Mouse (Mus musculus): ENCODE measurements around the gene Hcfc1. TPM values are rescaled to one million over a fixed set of nuclear protein-coding genes. Genes with fewer than 3 reads are reported as not detected.

The Hcfc1 gene
- polyA plus RNA-seq, 1 experiment from 2014 or later = 92.2 TPM

DNA sequence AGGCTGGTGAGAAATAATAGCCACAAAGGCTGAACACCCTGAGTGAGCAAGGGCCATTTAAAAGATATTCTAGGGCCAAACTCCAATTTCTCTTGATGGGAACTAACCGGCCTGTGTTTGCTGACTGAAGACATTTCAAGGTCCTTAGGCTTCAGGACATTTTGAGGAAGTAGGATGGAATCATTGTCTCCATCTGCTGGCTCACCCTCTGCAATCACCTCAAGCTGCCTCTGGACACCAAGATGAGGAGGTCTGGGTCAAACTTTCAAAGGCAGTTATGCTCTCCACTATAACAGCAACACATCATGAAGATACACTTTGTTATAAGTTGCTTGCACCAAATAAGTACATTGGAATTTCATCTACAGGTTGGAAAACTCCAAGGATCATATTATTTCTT, 56.1 kb downstream of the Hcfc1 start:
- Histone ChIP-seq H3K36me3 (ENCODE audit: control insufficient read depth, insufficient read depth, low read length) (no peaks in the 10 kb centered on the region), H3K4me2 (ENCODE audit: low read depth, low read length, severe bottlenecking) (no peak overlapping the region), H3K27me3 (ENCODE audit: control insufficient read depth, insufficient read depth, low read length) (no peaks in the 10 kb centered on the region), H3K9ac (ENCODE audit: low read length) (no peak overlapping the region), H3K27ac (ENCODE audit: low read depth, low read length) (no peak overlapping the region), H3K9me3 (ENCODE audit: control insufficient read depth, low read length) (no peaks in the 10 kb centered on the region), H3K4me3 (ENCODE audit: low read depth, low read length) (no peak overlapping the region), H3K4me1 (replicated peaks; ENCODE audit: control insufficient read depth, insufficient read depth, low read length) (no peaks in the 10 kb centered on the region)
- ATAC-seq (replicated peaks; ENCODE audit: low FRiP score) = no peak
- 86% methylated on average over 1 of the region's 1 CpGs for WGBS
- DNase-seq (ENCODE audit: low spot score) = no peak

DNA sequence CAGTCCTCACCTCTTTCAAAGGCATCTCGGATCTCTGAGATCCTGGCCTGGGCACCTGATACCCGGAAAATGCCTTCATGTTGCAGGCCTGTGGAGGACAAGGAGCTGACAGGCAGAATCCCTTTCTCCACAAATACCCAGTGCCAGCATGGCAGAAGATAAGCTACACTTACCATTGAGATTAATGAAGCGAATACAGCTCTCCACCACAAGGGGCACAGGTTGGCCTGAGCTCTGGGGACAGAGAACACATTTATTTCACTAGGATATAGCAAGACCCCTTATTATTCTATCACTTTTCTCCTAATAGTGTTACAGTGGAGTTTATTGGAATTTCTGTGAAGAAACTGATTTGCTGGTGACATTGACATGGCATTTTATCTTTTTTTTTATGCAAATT, 68.2 kb downstream of the Hcfc1 start:
- DNase-seq (ENCODE audit: low spot score) = no peak
- ATAC-seq (replicated peaks; ENCODE audit: low FRiP score) = no peak
- 67% methylated on average over 3 of the region's 3 CpGs for WGBS

GRCm38 (mm10) chrX:73895719-73896118, 70.4 kb downstream of the Hcfc1 start, which contains the start of gene L1cam:
Gene L1cam, minus strand, starts transcription at chrX:73896105.
- 13% methylated on average over 2 of the region's 2 CpGs for WGBS
- no peaks in the 10 kb centered on the region for H3K27me3 ChIP-seq (ENCODE audit: control insufficient read depth, insufficient read depth, low read length)
- no peaks in the 10 kb centered on the region for H3K36me3 ChIP-seq (ENCODE audit: control insufficient read depth, insufficient read depth, low read length)
- no peak within 1 kb of the TSS for H3K4me3 ChIP-seq (ENCODE audit: low read depth, low read length)
- ATAC-seq (replicated peaks; ENCODE audit: low FRiP score) (no peak), DNase-seq (ENCODE audit: low spot score) (peak; percentile 64)
- H3K9me3 ChIP-seq (ENCODE audit: control insufficient read depth, low read length) = no peaks in the 10 kb centered on the region
- H3K4me1 ChIP-seq (replicated peaks; ENCODE audit: control insufficient read depth, insufficient read depth, low read length) = no peaks in the 10 kb centered on the region
- no peak within 1 kb of the TSS for H3K9ac ChIP-seq (ENCODE audit: low read length)
- no peak within 1 kb of the TSS for H3K4me2 ChIP-seq (ENCODE audit: low read depth, low read length, severe bottlenecking)
- H3K27ac ChIP-seq (ENCODE audit: low read depth, low read length) = no peak within 1 kb of the TSS

More for the DNA sequence above, 68.2 kb downstream of the Hcfc1 start:
- Histone ChIP-seq H3K9me3 (ENCODE audit: control insufficient read depth, low read length) (no peaks in the 10 kb centered on the region), H3K4me2 (ENCODE audit: low read depth, low read length, severe bottlenecking) (no peak overlapping the region), H3K36me3 (ENCODE audit: control insufficient read depth, insufficient read depth, low read length) (no peaks in the 10 kb centered on the region), H3K9ac (ENCODE audit: low read length) (no peak overlapping the region), H3K27ac (ENCODE audit: low read depth, low read length) (no peak overlapping the region), H3K27me3 (ENCODE audit: control insufficient read depth, insufficient read depth, low read length) (no peaks in the 10 kb centered on the region), H3K4me1 (replicated peaks; ENCODE audit: control insufficient read depth, insufficient read depth, low read length) (no peaks in the 10 kb centered on the region), H3K4me3 (ENCODE audit: low read depth, low read length) (no peak overlapping the region)

DNA sequence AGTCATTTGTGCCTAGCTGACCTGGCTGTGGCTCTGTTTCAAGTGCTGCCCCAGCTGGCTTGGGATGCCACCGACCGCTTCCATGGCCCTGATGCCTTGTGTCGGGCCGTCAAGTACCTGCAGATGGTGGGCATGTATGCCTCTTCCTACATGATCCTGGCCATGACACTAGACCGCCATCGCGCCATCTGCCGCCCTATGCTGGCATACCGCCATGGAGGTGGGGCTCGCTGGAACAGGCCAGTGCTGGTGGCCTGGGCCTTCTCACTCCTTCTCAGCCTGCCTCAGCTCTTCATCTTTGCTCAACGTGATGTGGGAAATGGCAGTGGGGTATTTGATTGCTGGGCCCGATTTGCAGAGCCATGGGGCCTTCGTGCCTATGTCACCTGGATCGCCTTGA, 73.3 kb downstream of the Hcfc1 start:
- no peak overlapping the region for H3K4me3 ChIP-seq (ENCODE audit: low read depth, low read length)
- WGBS = 92% methylated on average over 14 of the region's 14 CpGs
- ATAC-seq (replicated peaks; ENCODE audit: low FRiP score) = no peak

More for the DNA sequence above, 73.3 kb downstream of the Hcfc1 start:
- H3K4me1 ChIP-seq (replicated peaks; ENCODE audit: control insufficient read depth, insufficient read depth, low read length) = no peaks in the 10 kb centered on the region
- DNase-seq (ENCODE audit: low spot score) = no peak
- H3K9me3 ChIP-seq (ENCODE audit: control insufficient read depth, low read length) = no peaks in the 10 kb centered on the region
- no peak overlapping the region for H3K9ac ChIP-seq (ENCODE audit: low read length)
- H3K27ac ChIP-seq (ENCODE audit: low read depth, low read length) = no peak overlapping the region
- H3K4me2 ChIP-seq (ENCODE audit: low read depth, low read length, severe bottlenecking) = no peak overlapping the region
- H3K36me3 ChIP-seq (ENCODE audit: control insufficient read depth, insufficient read depth, low read length) = no peaks in the 10 kb centered on the region
- no peaks in the 10 kb centered on the region for H3K27me3 ChIP-seq (ENCODE audit: control insufficient read depth, insufficient read depth, low read length)

Other genes with a start within 250 kb of the Hcfc1 start
- gene Abcd1, start 249.8 kb downstream of the Hcfc1 start, polyA plus RNA-seq (2014; fragmentation: Nextera tagmentation; extraction: Ambion mirVana) = 8.9 and 10.7 TPM in 2 replicates
- gene Plxnb3, start 209.3 kb downstream of the Hcfc1 start, polyA plus RNA-seq (2014; fragmentation: Nextera tagmentation; extraction: Ambion mirVana) = 0.07 and 0.11 TPM in 2 replicates
- gene Srpk3, start 192.0 kb downstream of the Hcfc1 start, polyA plus RNA-seq (2014; fragmentation: Nextera tagmentation; extraction: Ambion mirVana) = 1.1 and 1.8 TPM in 2 replicates
- gene Idh3g, start 179.5 kb downstream of the Hcfc1 start, polyA plus RNA-seq (2014; fragmentation: Nextera tagmentation; extraction: Ambion mirVana) = 170 and 190 TPM in 2 replicates
- gene Ssr4, start 179.3 kb downstream of the Hcfc1 start, polyA plus RNA-seq (2014; fragmentation: Nextera tagmentation; extraction: Ambion mirVana) = 109 and 120 TPM in 2 replicates
- gene Pdzd4, start 141.4 kb downstream of the Hcfc1 start, polyA plus RNA-seq (2014; fragmentation: Nextera tagmentation; extraction: Ambion mirVana) = 1.3 and 1.9 TPM in 2 replicates
- gene Avpr2, start 74.3 kb downstream of the Hcfc1 start, polyA plus RNA-seq (2014; fragmentation: Nextera tagmentation; extraction: Ambion mirVana) = 0.11 TPM in 1 of 2 replicates, not detected in the other
- gene L1cam, start 70.3 kb downstream of the Hcfc1 start, polyA plus RNA-seq (2014; fragmentation: Nextera tagmentation; extraction: Ambion mirVana) = 24.0 and 27.2 TPM in 2 replicates
- gene Arhgap4, start 44.5 kb downstream of the Hcfc1 start, polyA plus RNA-seq (2014; fragmentation: Nextera tagmentation; extraction: Ambion mirVana) = 1.7 and 2.0 TPM in 2 replicates
- gene Naa10, start 44.4 kb downstream of the Hcfc1 start, polyA plus RNA-seq (2014; fragmentation: Nextera tagmentation; extraction: Ambion mirVana) = 134 and 137 TPM in 2 replicates
- 12.3 and 14.4 TPM in 2 replicates for gene Renbp, start 35.5 kb downstream of the Hcfc1 start, polyA plus RNA-seq (2014; fragmentation: Nextera tagmentation; extraction: Ambion mirVana)
- gene Irak1, start 57.6 kb upstream of the Hcfc1 start, polyA plus RNA-seq (2014; fragmentation: Nextera tagmentation; extraction: Ambion mirVana) = 49.1 and 56.7 TPM in 2 replicates
- not detected in 2 replicates for gene Opn1mw, start 161.1 kb upstream of the Hcfc1 start, polyA plus RNA-seq (2014; fragmentation: Nextera tagmentation; extraction: Ambion mirVana)
- 17.0 and 19.8 TPM in 2 replicates for gene Mecp2, start 169.0 kb upstream of the Hcfc1 start, polyA plus RNA-seq (2014; fragmentation: Nextera tagmentation; extraction: Ambion mirVana)
- not detected in 2 replicates for gene Tex28, start 201.5 kb upstream of the Hcfc1 start, polyA plus RNA-seq (2014; fragmentation: Nextera tagmentation; extraction: Ambion mirVana)
- gene Tktl1, start 210.9 kb upstream of the Hcfc1 start, polyA plus RNA-seq (2014; fragmentation: Nextera tagmentation; extraction: Ambion mirVana) = 0.28 TPM in 1 of 2 replicates, not detected in the other